Mouse (Mus musculus) MEL (cell line): ENCODE measurements around the gene Aqp6.

Experiments
- CTCF ChIP-seq, 3 experiments: IDR thresholded peaks in 2 of 3; conservative IDR thresholded peaks in 1 of 3; 2 replicates each; pipeline ENCODE4 v1.5.1; 2011 to 2012; ENCODE audit warnings: low read length in 3 of 3, low read depth in 2 of 3, mild to moderate bottlenecking in 2 of 3, improper control_type of control experiment in 1 of 3, inconsistent platforms in 1 of 3, mixed read lengths in 1 of 3, moderate library complexity in 1 of 3; ENCODE audit not compliant: control insufficient read depth in 1 of 3, insufficient read depth in 1 of 3, poor library complexity in 1 of 3, severe bottlenecking in 1 of 3
- EP300 ChIP-seq, 2 experiments: IDR thresholded peaks; 2 replicates each; pipeline ENCODE4 v1.6.1; 2011; ENCODE audit warnings: improper control_type of control experiment in 2 of 2, low read length in 2 of 2, low read depth in 1 of 2, mild to moderate bottlenecking in 1 of 2
- RCOR1 ChIP-seq: IDR thresholded peaks from 2 replicates; pipeline ENCODE4 v1.6.1; 2012; ENCODE audit warnings: low read depth, mild to moderate bottlenecking, inconsistent platforms, low read length, improper control_type of control experiment
- USF2 ChIP-seq, 2 experiments: IDR thresholded peaks; 2 replicates each; pipeline ENCODE4 v1.6.1; 2011 to 2012; ENCODE audit warnings: improper control_type of control experiment in 2 of 2, low read length in 2 of 2, borderline replicate concordance in 1 of 2, inconsistent platforms in 1 of 2, low read depth in 1 of 2, mild to moderate bottlenecking in 1 of 2; ENCODE audit not compliant: insufficient read depth in 1 of 2

GRCm38 (mm10) chr15:99584407-99585202 lies 16.6 kb upstream of the Aqp6 start:
- TF ChIP-seq RCOR1 (no peak), EP300 (IDR thresholded peaks at IDR 0.05; ENCODE audit: low read depth in 1 of 2, low read length in 2 of 2) (no peak), USF2 (IDR thresholded peaks at IDR 0.05; ENCODE audit: borderline replicate concordance in 1 of 2, insufficient read depth in 1 of 2, low read depth in 1 of 2, low read length in 2 of 2) (no peak), CTCF (IDR thresholded peaks at IDR 0.05 in 2 of 3, conservative IDR thresholded peaks at IDR 0.05 in 1 of 3; ENCODE audit: control insufficient read depth in 1 of 3, insufficient read depth in 1 of 3, low read depth in 2 of 3, low read length in 3 of 3, poor library complexity in 1 of 3, severe bottlenecking in 1 of 3) (no peak)
